Mouse (Mus musculus): Measurements from ENCODE around the gene Ppfibp1.

Ppfibp1 gene

DNA sequence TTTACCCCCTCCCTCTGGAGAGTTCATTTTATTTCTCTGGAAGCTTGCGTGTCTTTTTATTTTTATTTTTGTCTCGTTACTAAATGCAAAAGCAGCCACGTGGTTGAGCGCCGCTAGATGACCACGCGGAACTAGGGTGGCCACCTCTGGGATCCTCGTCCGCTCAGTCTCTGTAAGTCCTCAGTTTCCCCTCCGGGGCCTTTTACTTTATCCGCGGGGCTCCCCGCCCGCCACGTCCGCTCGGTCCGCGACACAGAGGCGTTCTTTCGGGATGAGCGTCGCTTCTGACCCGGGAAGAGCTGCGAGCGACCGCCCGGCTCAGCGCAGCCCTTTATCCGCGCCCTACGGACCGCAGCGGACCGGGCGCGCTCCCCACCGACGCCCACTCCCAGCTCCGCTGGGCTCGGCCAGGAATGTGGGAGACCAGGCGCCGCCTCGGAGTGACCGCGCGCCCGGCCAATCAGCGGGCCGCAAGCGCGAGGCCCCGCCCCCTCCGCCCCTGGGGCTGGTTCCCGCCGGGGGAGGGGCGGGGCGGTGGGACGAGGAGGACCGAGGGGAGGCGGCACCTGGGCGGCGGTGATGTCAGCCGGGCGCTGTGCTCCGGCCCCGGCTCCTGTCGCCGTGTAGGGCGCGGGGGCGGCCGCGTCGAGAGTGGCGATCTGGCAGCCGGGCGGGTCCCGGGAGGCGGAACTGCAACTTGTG is at the start of gene Ppfibp1:
Gene Ppfibp1, plus strand, starts transcription at position 530 of the 702 bp plus-strand sequence.
- in situ Hi-C loops (cut with MboI; ENCODE audit: low pct_unique_long_range_greater_than_20kb in 1 of 2, low sequenced_read_pairs in 2 of 2, unreplicated experiment in 1 of 2), result no loop called here

DNA sequence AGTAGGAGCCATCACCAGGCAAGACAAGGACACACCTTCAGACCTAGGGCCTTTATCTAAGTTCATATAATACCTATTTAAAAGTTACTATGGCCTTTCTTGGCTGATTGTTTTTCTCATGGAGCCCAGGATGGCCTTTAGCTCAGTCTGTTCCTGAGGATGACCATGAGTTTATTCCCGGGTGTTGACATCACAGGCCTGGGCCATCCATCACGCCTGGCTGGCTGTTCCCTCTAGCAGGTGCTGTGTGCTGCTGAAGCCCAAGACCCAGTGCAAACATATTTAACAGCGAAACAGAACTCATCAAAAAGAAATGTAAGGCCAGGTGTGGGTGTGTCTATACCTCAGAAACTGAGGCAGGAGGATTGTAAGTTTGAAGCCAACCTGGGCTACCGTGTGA is 49.4 kb upstream of the Ppfibp1 start:
- in situ Hi-C loops (cut with MboI; ENCODE audit: low pct_unique_long_range_greater_than_20kb in 1 of 2, low sequenced_read_pairs in 2 of 2, unreplicated experiment in 1 of 2), result loop anchor here in 1 of 2 experiments (10.0 kb wide), 1 partner anchor 156 kb away; no protein-coding TSS in a partner anchor

DNA sequence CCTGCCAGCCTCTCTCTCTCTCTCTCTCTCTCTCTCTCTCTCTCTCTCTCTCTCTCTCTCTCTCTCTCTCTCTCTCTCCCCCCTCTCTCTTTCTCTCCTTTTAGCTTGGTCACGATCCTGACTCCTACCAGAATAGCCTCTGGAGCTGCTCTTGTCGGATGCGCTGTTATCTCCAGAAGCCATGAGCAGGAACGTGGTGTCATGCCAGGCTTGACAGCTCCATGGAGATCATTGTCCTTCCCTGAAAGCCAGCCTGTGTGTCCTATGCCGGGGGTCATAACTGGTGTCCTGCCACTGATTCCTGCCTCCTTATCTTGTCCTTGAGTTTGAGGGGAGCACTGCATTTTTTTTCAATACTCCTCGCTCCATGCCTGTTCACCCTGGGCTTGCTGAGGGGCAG is 43.4 kb upstream of the Ppfibp1 start:
- in situ Hi-C loops (cut with MboI; ENCODE audit: low pct_unique_long_range_greater_than_20kb in 1 of 2, low sequenced_read_pairs in 2 of 2, unreplicated experiment in 1 of 2), result no loop called here

DNA sequence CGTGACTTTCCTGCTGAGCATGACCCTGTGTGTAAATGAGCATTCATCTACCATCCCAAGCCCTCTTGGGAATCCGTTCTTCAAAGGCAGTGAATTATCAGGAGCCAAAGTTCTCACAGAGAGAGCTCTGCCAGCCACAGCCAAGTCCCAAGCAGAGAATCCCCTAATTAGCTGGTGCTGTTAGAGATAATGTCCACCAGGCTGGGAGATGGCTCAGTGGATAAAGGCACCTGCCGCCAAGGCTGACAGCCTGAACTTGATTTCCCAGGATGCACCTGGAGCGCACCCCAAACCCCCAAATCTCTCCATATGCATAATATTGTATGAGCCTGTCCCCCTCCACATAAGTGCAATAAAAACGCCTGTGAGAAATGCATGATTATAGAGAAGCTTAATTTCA is 42.9 kb upstream of the Ppfibp1 start:
- in situ Hi-C loops (cut with MboI; ENCODE audit: low pct_unique_long_range_greater_than_20kb in 1 of 2, low sequenced_read_pairs in 2 of 2, unreplicated experiment in 1 of 2), result no loop called here

DNA sequence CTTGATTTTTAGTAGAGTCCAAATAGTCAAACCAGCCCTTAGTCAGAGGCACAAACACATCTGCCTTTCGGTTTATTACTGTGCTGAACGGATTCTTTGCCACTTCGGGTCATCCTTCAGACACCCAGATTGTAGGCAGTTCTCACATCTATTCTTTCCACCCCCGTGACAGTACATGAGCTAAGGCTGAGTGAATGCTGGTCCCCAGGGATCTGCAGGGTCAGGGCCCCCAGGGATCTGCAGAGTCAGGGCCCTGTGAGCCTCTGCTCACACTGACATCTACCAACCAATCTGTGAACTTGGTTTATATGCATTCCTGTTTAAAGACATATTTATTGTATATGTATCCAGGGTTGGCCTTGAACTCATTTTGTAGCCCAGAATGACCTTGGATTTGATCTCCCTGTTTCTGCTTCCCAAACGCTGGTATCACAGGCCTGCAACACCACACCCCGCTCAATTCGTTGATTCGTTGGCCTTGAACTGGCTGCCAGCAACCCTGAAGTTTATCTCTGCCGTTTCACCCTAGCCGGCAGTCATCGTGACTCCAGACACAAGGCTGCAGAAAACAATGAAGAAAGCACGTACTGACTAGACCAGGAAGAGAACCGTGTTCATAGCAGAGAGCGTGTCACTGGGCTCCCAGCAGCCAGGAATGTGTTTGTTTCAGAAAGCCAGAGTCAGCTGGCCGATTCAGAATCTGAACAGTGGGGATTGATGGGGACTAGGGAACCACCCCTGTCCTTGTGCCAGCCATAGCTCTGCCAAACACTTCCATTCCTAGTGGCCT is 42.1 kb upstream of the Ppfibp1 start:
- in situ Hi-C loops (cut with MboI; ENCODE audit: low pct_unique_long_range_greater_than_20kb in 1 of 2, low sequenced_read_pairs in 2 of 2, unreplicated experiment in 1 of 2), result no loop called here

DNA sequence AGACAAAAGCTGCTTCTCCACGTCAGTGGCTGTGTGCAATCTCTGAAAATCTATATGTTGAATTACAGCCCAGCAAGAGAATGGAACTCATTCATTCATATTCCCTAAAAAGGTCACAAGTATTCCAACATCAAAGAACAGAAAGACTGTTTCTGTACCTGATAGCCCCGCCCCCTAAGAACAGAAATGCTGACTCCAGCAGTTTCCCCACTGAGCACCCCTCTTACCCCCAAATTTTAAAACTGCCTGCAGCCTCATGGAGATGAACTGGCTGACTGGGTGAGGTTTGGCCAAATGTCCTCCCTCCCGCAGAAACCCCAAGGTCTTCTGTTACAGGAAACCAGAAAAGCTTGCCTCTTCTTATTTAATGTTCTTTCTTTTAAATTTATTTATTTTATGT is 40.9 kb upstream of the Ppfibp1 start:
- in situ Hi-C loops (cut with MboI; ENCODE audit: low pct_unique_long_range_greater_than_20kb in 1 of 2, low sequenced_read_pairs in 2 of 2, unreplicated experiment in 1 of 2), result no loop called here

DNA sequence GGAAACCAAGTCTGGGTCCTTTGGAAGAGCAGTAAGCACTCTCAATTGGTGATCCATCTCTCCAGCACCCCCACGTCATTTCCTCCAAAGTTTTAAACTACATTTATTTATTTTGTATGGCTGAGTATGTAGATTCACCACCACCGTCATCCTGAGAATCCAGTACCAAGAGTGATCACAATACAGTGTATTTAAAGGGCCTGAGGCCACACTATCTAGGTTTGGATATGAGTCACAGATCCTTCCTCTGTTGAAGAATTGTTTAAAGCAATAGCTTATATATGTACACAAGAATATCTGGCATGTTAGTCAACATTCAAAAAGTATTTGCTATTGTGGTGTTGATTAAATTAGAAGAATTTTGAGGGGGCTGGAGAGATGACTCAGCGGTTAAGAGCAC is 40.0 kb upstream of the Ppfibp1 start:
- in situ Hi-C loops (cut with MboI; ENCODE audit: low pct_unique_long_range_greater_than_20kb in 1 of 2, low sequenced_read_pairs in 2 of 2, unreplicated experiment in 1 of 2), result no loop called here

DNA sequence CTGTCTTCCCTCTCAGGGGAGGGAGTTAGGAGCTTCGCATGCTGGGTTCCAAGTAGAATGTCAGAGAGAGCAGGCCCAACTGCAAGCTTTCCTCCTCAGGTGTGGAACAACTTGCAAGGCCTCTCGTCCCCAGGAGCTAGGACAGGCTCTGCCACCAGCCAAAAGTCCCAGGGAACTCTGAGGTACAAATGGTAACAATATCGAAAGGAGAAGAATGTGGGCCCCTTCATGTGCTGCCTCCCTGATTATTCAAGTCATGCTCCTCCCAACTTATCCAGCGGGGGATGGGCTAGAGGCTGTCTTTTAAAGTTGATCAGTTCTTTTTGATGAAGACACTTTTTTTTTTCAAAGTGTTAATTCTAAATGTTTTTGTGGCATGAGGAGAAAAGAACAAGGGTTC is 38.2 kb upstream of the Ppfibp1 start, which contains the start of gene Smco2:
Gene Smco2, plus strand, starts transcription at position 55 of the 400 bp plus-strand sequence.
- in situ Hi-C loops (cut with MboI; ENCODE audit: low pct_unique_long_range_greater_than_20kb in 1 of 2, low sequenced_read_pairs in 2 of 2, unreplicated experiment in 1 of 2), result no loop called here

DNA sequence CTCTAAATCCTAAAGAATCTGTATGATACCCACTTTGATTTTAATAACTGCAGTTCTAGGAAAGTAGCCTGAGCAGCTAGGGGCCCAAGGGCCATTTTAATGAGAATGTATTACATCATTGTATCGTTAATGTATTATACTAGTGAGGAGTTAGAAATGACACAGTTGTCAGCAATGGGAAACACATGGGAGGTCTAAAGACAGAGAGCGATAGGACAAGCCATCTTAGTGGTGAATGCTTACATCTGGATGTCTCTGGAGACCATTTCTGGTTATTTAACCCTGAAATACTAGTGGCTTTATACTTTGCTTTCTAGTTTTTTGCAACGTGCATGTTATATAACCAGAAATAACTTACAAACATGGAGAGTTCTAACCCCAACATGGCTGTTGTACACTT is 36.4 kb upstream of the Ppfibp1 start:
- in situ Hi-C loops (cut with MboI; ENCODE audit: low pct_unique_long_range_greater_than_20kb in 1 of 2, low sequenced_read_pairs in 2 of 2, unreplicated experiment in 1 of 2), result no loop called here

DNA sequence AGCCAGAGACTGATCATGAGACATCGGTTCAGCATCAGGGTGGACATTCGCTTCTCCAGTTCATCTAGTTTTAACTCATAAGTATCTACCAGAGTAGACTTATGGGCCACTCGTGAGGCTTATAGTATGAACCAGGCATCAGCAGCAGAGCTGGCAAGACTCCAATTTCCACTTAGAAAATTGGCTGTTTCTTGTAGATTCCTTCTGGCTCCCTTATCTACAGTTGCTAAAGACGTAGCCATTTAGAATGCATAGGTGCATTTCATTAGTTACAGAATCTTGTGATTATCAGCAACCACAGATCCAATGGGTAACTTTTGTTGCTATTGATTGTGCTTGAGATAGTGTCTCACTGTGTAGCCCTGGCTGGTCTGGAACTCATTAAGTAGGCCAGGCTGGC is 35.5 kb upstream of the Ppfibp1 start:
- in situ Hi-C loops (cut with MboI; ENCODE audit: low pct_unique_long_range_greater_than_20kb in 1 of 2, low sequenced_read_pairs in 2 of 2, unreplicated experiment in 1 of 2), result no loop called here

DNA sequence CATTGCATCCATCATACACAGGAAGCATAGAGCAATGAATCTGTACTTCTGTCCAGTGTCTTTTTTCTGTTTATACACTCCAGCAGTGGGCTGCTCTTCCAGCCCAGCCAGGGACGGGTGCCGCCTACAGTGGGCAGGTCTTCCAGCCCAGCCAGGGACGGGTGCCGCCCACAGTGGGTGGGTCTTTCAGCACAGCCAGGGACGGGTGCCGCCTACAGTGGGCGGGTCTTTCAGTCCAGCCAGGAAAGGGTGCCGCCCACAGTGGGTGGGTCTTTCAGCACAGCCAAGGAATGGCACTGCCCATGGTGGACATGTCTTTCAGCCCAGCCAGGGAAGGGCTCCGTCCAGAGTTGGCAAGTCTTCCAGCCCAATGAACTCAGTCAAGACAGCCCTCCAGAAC is 33.1 kb upstream of the Ppfibp1 start:
- in situ Hi-C loops (cut with MboI; ENCODE audit: low pct_unique_long_range_greater_than_20kb in 1 of 2, low sequenced_read_pairs in 2 of 2, unreplicated experiment in 1 of 2), result no loop called here

DNA sequence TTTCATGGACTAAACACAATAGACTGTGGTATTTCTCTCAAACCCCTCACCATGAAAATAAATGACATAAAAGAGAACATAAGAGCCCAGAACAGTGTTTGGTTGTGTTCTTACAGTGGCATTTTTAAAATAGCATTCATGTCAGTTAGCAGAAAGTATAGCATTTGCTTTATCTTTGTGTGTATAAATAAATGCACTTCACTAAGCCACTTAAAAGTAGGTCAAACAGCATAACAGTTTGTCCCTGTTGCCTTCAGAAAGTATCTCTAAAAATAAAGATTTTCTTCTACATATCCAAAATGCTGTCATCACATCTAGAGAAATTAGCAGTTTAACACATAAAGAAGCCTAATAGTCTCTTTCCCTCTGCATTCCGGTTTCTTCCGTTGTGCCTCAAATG is 30.9 kb upstream of the Ppfibp1 start:
- in situ Hi-C loops (cut with MboI; ENCODE audit: low pct_unique_long_range_greater_than_20kb in 1 of 2, low sequenced_read_pairs in 2 of 2, unreplicated experiment in 1 of 2), result no loop called here

DNA sequence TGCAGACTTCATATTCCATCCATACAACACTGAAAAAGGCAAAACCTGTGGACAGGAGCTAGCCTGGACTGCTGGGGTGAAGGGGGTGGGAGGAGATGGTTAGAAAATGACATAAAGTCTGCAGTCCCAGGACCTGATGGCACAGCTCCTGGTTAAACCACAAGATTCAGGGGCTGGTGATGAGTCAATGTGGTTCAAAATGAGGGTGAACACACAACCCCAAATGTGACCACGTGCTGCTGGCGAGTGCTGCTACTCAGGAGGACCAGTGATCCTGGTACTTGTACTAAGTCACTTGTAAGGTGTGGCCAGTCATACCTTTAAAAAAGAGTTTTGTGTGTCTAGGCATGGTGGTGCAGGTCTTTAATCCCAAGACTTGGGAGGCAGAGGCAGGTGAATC is 25.1 kb upstream of the Ppfibp1 start:
- in situ Hi-C loops (cut with MboI; ENCODE audit: low pct_unique_long_range_greater_than_20kb in 1 of 2, low sequenced_read_pairs in 2 of 2, unreplicated experiment in 1 of 2), result loop anchor here in 1 of 2 experiments (10.0 kb wide), 1 partner anchor 132 kb away; no protein-coding TSS in a partner anchor

DNA sequence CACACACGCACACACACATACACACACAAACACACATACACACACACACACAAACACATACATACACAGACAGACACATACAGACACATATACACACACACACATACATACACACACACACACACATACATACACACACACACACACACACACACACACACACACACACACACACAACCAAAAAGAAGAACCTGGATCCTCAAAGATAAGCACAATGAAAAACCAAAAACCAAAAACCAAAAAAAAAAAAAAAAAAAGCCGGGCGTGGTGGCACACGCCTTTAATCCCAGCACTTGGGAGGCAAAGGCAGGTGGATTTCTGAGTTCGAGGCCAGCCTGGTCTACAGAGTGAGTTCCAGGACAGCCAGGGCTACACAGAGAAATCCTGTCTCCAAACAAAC is 23.9 kb upstream of the Ppfibp1 start:
- in situ Hi-C loops (cut with MboI; ENCODE audit: low pct_unique_long_range_greater_than_20kb in 1 of 2, low sequenced_read_pairs in 2 of 2, unreplicated experiment in 1 of 2), result loop anchor here in 1 of 2 experiments (10.0 kb wide), 1 partner anchor 130 kb away; no protein-coding TSS in a partner anchor

DNA sequence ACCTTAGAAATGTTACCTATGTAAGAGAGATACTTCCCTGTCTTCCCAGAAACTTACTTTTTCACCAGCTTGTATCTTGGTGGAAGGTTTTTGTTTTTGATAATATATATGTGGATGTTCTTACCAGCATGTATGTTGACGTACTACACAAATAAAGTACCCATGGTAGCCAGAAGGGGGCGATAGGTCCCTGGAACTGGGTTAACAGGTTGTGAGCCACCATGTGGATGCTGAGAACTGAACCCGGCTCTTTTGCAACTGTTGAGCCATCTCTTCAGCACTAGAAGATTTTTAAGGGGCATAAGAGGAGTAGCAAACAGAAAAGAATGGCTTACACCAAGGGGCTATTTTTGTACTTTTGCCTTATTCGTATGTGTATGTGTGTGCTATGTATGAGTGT is 22.6 kb upstream of the Ppfibp1 start:
- in situ Hi-C loops (cut with MboI; ENCODE audit: low pct_unique_long_range_greater_than_20kb in 1 of 2, low sequenced_read_pairs in 2 of 2, unreplicated experiment in 1 of 2), result loop anchor here in 1 of 2 experiments (10.0 kb wide), 1 partner anchor 129 kb away; no protein-coding TSS in a partner anchor

DNA sequence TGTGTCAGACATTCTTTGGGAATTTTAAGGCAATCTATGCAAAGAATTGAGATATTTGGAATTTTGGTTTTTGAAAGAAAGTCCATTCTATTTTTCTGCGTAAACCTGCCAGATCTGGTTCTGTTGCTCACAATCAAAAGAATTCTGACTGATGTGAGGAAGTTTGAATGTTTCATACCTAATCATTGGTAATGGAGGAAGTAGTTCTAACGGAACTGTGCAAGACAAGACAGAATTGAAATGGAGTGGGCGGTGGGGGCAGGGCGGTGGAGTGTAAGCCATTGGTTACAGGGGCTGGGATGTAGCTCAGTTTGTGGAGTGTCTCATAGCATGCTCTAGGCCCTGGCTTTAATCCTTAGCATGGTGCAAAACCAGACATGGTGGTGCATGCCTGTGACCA is 16.3 kb upstream of the Ppfibp1 start:
- in situ Hi-C loops (cut with MboI; ENCODE audit: low pct_unique_long_range_greater_than_20kb in 1 of 2, low sequenced_read_pairs in 2 of 2, unreplicated experiment in 1 of 2), result no loop called here

DNA sequence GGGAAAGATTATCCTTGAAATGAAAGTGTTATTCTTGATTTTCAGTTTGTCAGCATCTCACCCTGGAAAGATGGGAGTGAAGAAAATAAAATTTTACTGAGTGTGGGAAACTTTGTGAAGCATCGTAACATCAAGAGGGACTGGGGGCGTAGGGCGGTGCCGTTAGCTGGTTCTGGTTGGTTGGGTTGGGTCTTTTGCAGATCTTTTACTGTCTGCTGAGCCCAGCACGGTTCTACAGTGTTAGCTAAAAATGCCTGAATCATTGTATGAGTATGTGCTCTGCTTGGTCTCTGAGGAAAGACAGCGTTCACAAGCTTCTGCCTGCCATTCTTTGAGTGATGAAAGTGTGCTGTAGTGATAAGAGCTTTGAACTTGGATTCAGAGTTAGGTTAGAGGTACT is 13.9 kb upstream of the Ppfibp1 start:
- in situ Hi-C loops (cut with MboI; ENCODE audit: low pct_unique_long_range_greater_than_20kb in 1 of 2, low sequenced_read_pairs in 2 of 2, unreplicated experiment in 1 of 2), result no loop called here

DNA sequence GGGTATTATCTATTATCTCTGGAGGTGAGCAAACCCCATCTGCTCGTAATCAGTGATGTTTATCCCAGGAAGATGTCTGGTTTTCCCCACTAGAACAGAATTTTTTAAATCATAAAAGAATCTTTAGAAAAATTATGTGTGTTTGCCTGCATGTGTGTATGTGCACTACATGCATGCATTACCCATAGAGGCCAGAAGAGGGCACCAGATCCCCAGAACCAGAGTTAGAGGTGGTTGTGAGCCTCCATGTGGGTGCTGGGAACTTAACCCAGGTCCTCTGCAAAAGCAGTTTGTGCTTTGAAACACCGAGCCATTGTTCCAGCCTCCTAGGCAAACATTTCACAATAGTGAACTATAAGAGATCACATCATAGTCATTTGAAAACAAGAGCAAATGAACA is 11.5 kb upstream of the Ppfibp1 start:
- in situ Hi-C loops (cut with MboI; ENCODE audit: low pct_unique_long_range_greater_than_20kb in 1 of 2, low sequenced_read_pairs in 2 of 2, unreplicated experiment in 1 of 2), result no loop called here

DNA sequence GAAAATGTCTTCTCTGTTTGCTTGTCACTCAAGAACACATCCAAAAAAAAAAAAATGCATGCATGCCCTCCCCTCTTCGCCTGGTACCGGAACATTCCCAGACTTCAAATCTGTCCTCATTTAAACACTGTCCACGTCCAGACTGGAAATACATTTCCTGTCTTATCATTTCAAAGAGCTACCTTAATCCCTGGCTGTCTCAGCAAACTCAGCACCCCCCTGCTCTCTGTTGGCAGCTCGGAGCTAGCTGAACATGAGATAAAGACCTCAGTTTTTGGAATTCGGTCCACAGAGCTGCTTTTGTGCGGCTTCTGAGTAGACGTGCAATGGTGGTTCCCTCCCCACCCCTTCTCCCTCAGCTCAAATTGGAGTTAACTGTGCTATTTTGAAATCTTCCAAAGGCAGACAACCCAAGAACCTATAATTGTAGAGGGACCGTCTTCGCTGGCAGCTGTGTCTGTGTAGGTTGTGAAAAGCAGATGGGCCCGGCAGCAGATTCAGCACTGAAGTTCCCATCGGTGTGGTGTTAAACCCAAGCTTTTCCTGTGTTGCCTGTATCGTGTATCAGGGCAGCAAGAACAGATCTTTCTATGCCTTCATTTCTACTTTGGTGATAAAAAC is 10.8 kb upstream of the Ppfibp1 start:
- in situ Hi-C loops (cut with MboI; ENCODE audit: low pct_unique_long_range_greater_than_20kb in 1 of 2, low sequenced_read_pairs in 2 of 2, unreplicated experiment in 1 of 2), result no loop called here

Data from mouse embryonic stem cell (cell line).